8 mouse cellular contexts compared by ENCODE assay signal in genomic region chr6:99485217-99485883, GRCm38 (mm10). TPM values are rescaled to one million over a fixed set of nuclear protein-coding genes. Genes with fewer than 3 reads are reported as not detected.
DNase-seq lines count a peak whose midpoint lies in the region; ATAC-seq and TF ChIP-seq lines count a peak whose summit lies in the region.

No protein-coding gene starts in this region.

- 16% methylated on average over 20 of the region's 20 CpGs for WGBS in hindbrain, embryonic 14.5 days
- WGBS in lung, postnatal 0 days, result 22% methylated on average over 20 of the region's 20 CpGs

- peak; percentile 80 for DNase-seq in Muller cell, postnatal 12 days (ENCODE audit: inconsistent ontology term)
- peak; percentile 72 to 73 for DNase-seq in cerebellum, postnatal 10 days
- DNase-seq in frontal cortex, postnatal 36 days (ENCODE audit: low spot score in 2 of 2), result peak; percentile 76 to 81
- DNase-seq in hindbrain, embryonic 14.5 days (ENCODE audit: low spot score), result peak; percentile 78
- DNase-seq in layer of hippocampus, postnatal 14 days (ENCODE audit: low spot score in 2 of 2), result peak; percentile 77 to 94
- DNase-seq in lung, postnatal 0 days (ENCODE audit: low spot score), result peak; percentile 95
- DNase-seq in ovary, postnatal 10 days (ENCODE audit: low spot score), result peak; percentile 42
- DNase-seq in thymus, postnatal 36 days, result peak; percentile 69 to 81

- peak overlapping the region; percentile 37 for H3K4me2 ChIP-seq in hindbrain, embryonic 14.5 days (replicated peaks)
- H3K4me2 ChIP-seq in lung, postnatal 0 days (replicated peaks; ENCODE audit: low read depth, low read length), result peak overlapping the region; percentile 22

- TF ChIP-seq CTCF in lung, postnatal 0 days (IDR thresholded peaks at IDR 0.05), result no peak

- no peaks in the 10 kb centered on the region; the same call in 1 of the 2 replicates for H3K27me3 ChIP-seq in hindbrain, embryonic 14.5 days (ENCODE audit: control insufficient read depth, insufficient read depth, low read length)
- H3K27me3 ChIP-seq in lung, postnatal 0 days (replicated peaks; ENCODE audit: insufficient read depth, low read length), result no peaks in the 10 kb centered on the region

- H3K4me3 ChIP-seq in hindbrain, embryonic 14.5 days (replicated peaks; ENCODE audit: low read length), result no peak overlapping the region
- no peak overlapping the region for H3K4me3 ChIP-seq in lung, postnatal 0 days (ENCODE audit: low read depth, low read length)

- H3K4me1 ChIP-seq in hindbrain, embryonic 14.5 days (replicated peaks; ENCODE audit: control insufficient read depth, insufficient read depth, low read length), result peaks cover 22% of the 10 kb centered on the region
- H3K4me1 ChIP-seq in lung, postnatal 0 days (ENCODE audit: insufficient read depth, low read depth, low read length), result no peaks in the 10 kb centered on the region; the same call in 1 of the 2 replicates

- H3K9ac ChIP-seq in hindbrain, embryonic 14.5 days, result no peak overlapping the region
- H3K9ac ChIP-seq in lung, postnatal 0 days (replicated peaks; ENCODE audit: low read depth), result no peak overlapping the region

- H3K9me3 ChIP-seq in hindbrain, embryonic 14.5 days (ENCODE audit: control insufficient read depth, low read length), result no peaks in the 10 kb centered on the region
- no peaks in the 10 kb centered on the region for H3K9me3 ChIP-seq in lung, postnatal 0 days (ENCODE audit: low read length)

- H3K27ac ChIP-seq in hindbrain, embryonic 14.5 days, result peak overlapping the region; percentile 39
- peak overlapping the region; percentile 48 for H3K27ac ChIP-seq in lung, postnatal 0 days (ENCODE audit: low read length)

- no peak for TF ChIP-seq EP300 in lung, postnatal 0 days (IDR thresholded peaks at IDR 0.05)

- no peaks in the 10 kb centered on the region for H3K36me3 ChIP-seq in hindbrain, embryonic 14.5 days (replicated peaks; ENCODE audit: control insufficient read depth, insufficient read depth)
- H3K36me3 ChIP-seq in lung, postnatal 0 days (ENCODE audit: insufficient read depth, low read length), result no peaks in the 10 kb centered on the region

- ATAC-seq in hindbrain, embryonic 14.5 days (ENCODE audit: low FRiP score), result peak; percentile 93
- peak; percentile 95 for ATAC-seq in lung, postnatal 0 days

RNA-seq across cellular contexts. Expression of gene Foxp1, which starts 37.2 kb away (rescaled TPM):
- 68.3 and 70.5 TPM in 2 replicates for polyA plus RNA-seq in hindbrain, embryonic 14.5 days (2014; fragmentation: Nextera tagmentation; extraction: Ambion mirVana)
- 10 to 100 TPM; 95.0 to 96.7 TPM for total RNA-seq in layer of hippocampus, postnatal 14 days (2021)
- polyA plus RNA-seq in lung, postnatal 0 days (2015; fragmentation: Nextera tagmentation; extraction: Ambion mirVana), result 113 and 121 TPM in 2 replicates

Comparison
In these comparisons a context has a peak if more than half of its experiments do, and no peak if none do; other contexts are left out.
1. DNase-seq: peak in every context shown above with its lines; median percentile 95 in lung, postnatal 0 days; 86 in layer of hippocampus, postnatal 14 days; 80 in Muller cell, postnatal 12 days; 78 in frontal cortex, postnatal 36 days; 78 in hindbrain, embryonic 14.5 days; 75 in thymus, postnatal 36 days; 72 in cerebellum, postnatal 10 days; 42 in ovary, postnatal 10 days.